Mouse (Mus musculus) limb, embryonic 12.5 days (tissue): ENCODE measurements at regions not wholly inside any gene's neighbourhood (a gene's known extent, or its start where the extent isn't known, plus 50 kb on each side); places are given as distances from the start of the nearest gene placed in this dataset.
A peak's percentile ranks its signal among the peaks of the same experiment; 100 is the strongest.

Experiments used
- ATAC-seq: fragments of 200-750 bp; cut with Nextera tagmentation; 2 replicates; pipeline ENCODE4 v1.8.0; 2017; ENCODE audit warnings: low read depth, moderate TSS enrichment; ENCODE audit not compliant: insufficient number of reproducible peaks, insufficient read depth, low FRiP score, low TSS enrichment
- H3K27ac ChIP-seq: fragments of 300-500 bp; sonication (generic); 2 replicates; pipeline ENCODE4 v1.5.1; 2016; ENCODE audit warnings: mild to moderate bottlenecking, moderate library complexity
- H3K27me3 ChIP-seq: fragments of 300-500 bp; sonication (generic); 2 replicates; pipeline ENCODE4 v1.6.1; 2016; ENCODE audit warnings: mild to moderate bottlenecking, moderate library complexity
- H3K36me3 ChIP-seq: fragments of 300-500 bp; sonication (generic); 2 replicates; pipeline ENCODE4 v1.6.1; 2016; ENCODE audit warnings: mild to moderate bottlenecking, moderate library complexity
- H3K4me1 ChIP-seq: fragments of 300-500 bp; sonication (generic); replicated peaks from 2 replicates; pipeline ENCODE4 v1.6.1; 2016
- H3K4me2 ChIP-seq: fragments of 300-500 bp; sonication (generic); 2 replicates; pipeline ENCODE4 v1.6.1; 2016; ENCODE audit warnings: mild to moderate bottlenecking, moderate library complexity
- H3K4me3 ChIP-seq: fragments of 300-500 bp; sonication (generic); replicated peaks from 2 replicates; pipeline ENCODE4 v1.5.1; 2016; ENCODE audit warnings: mild to moderate bottlenecking
- H3K9ac ChIP-seq: fragments of 300-500 bp; sonication (generic); replicated peaks from 2 replicates; pipeline ENCODE4 v1.6.1; 2016; ENCODE audit warnings: mild to moderate bottlenecking, moderate library complexity
- H3K9me3 ChIP-seq: fragments of 300-500 bp; sonication (generic); 2 replicates; pipeline ENCODE4 v1.6.1; 2016; ENCODE audit warnings: mild to moderate bottlenecking, moderate library complexity
- WGBS: fragments of 180-500 bp; shearing (Covaris S2); methylation state at CpG from one replicate; pipeline ENCODE4 v1.1.7; 2016; 5-methylcytosine and 5-hydroxymethylcytosine counted together

- Histone ChIP-seq H3K36me3 (no peaks in the 10 kb centered on the region), H3K9ac (no peak overlapping the region), H3K4me2 (no peak overlapping the region), H3K9me3 (no peaks in the 10 kb centered on the region), H3K4me1 (no peaks in the 10 kb centered on the region), H3K27me3 (no peaks in the 10 kb centered on the region), H3K27ac (no peak overlapping the region), H3K4me3 (no peak overlapping the region)
- 95% methylated on average over 2 of the region's 2 CpGs for WGBS
- ATAC-seq = no peak
These were observed 384.3 kb downstream of the Btbd3 start for GRCm38 (mm10) chr2:138640654-138641053.

GRCm38 (mm10) chr2:138641335-138641734 is 385.0 kb downstream of the Btbd3 start:
- Histone ChIP-seq H3K9ac (no peak overlapping the region), H3K9me3 (no peaks in the 10 kb centered on the region), H3K4me1 (no peaks in the 10 kb centered on the region), H3K36me3 (no peaks in the 10 kb centered on the region), H3K4me3 (no peak overlapping the region), H3K4me2 (no peak overlapping the region), H3K27me3 (no peaks in the 10 kb centered on the region), H3K27ac (no peak overlapping the region)
- WGBS = 96% methylated on average over 1 of the region's 1 CpGs
- ATAC-seq = no peak

- no peak for ATAC-seq
- Histone ChIP-seq H3K27ac (no peak overlapping the region), H3K4me2 (no peak overlapping the region), H3K36me3 (no peaks in the 10 kb centered on the region), H3K9ac (no peak overlapping the region), H3K4me1 (no peaks in the 10 kb centered on the region), H3K27me3 (no peaks in the 10 kb centered on the region), H3K9me3 (no peaks in the 10 kb centered on the region), H3K4me3 (no peak overlapping the region)
- WGBS = 58% methylated on average over 3 of the region's 3 CpGs
These were observed 392.3 kb downstream of the Btbd3 start for GRCm38 (mm10) chr2:138648616-138649015.

GRCm38 (mm10) chr2:138659376-138659775 is 403.0 kb downstream of the Btbd3 start:
- no peak for ATAC-seq
- H3K36me3 ChIP-seq = no peaks in the 10 kb centered on the region
- no peak overlapping the region for H3K27ac ChIP-seq
- no peak overlapping the region for H3K4me2 ChIP-seq
- no peaks in the 10 kb centered on the region for H3K9me3 ChIP-seq
- H3K4me3 ChIP-seq = no peak overlapping the region
- no peaks in the 10 kb centered on the region for H3K4me1 ChIP-seq
- H3K9ac ChIP-seq = no peak overlapping the region
- H3K27me3 ChIP-seq = no peaks in the 10 kb centered on the region

GRCm38 (mm10) chr2:138670307-138670706 is 413.9 kb downstream of the Btbd3 start:
- no peak overlapping the region for H3K9ac ChIP-seq
- peaks cover 4% of the 10 kb centered on the region; the same call in 1 of the 2 replicates for H3K4me1 ChIP-seq
- no peak overlapping the region for H3K4me2 ChIP-seq
- H3K27me3 ChIP-seq = no peaks in the 10 kb centered on the region
- H3K4me3 ChIP-seq = no peak overlapping the region
- H3K27ac ChIP-seq = no peak overlapping the region
- no peaks in the 10 kb centered on the region for H3K36me3 ChIP-seq
- no peak for ATAC-seq
- no peaks in the 10 kb centered on the region for H3K9me3 ChIP-seq

GRCm38 (mm10) chr2:138674801-138675200 is 418.4 kb downstream of the Btbd3 start:
- Histone ChIP-seq H3K9me3 (no peaks in the 10 kb centered on the region), H3K4me3 (no peak overlapping the region), H3K4me2 (no peak overlapping the region), H3K36me3 (no peaks in the 10 kb centered on the region), H3K9ac (no peak overlapping the region), H3K27ac (no peak overlapping the region), H3K4me1 (peaks cover 4% of the 10 kb centered on the region; the same call in 1 of the 2 replicates), H3K27me3 (no peaks in the 10 kb centered on the region)
- no peak for ATAC-seq

- Histone ChIP-seq H3K27me3 (no peaks in the 10 kb centered on the region), H3K36me3 (no peaks in the 10 kb centered on the region), H3K4me2 (no peak overlapping the region), H3K27ac (no peak overlapping the region), H3K9me3 (no peaks in the 10 kb centered on the region), H3K4me1 (no peaks in the 10 kb centered on the region), H3K9ac (no peak overlapping the region), H3K4me3 (no peak overlapping the region)
- 74% methylated on average over 3 of the region's 3 CpGs for WGBS
- no peak for ATAC-seq
These were observed 419.1 kb downstream of the Btbd3 start for GRCm38 (mm10) chr2:138675229-138676065.

GRCm38 (mm10) chr2:138688140-138688871 is 431.9 kb downstream of the Btbd3 start:
- ATAC-seq = peak; percentile 47; the same call in 1 of the 2 replicates
- Histone ChIP-seq H3K9me3 (no peaks in the 10 kb centered on the region), H3K27ac (no peak overlapping the region)

GRCm38 (mm10) chr2:138689497-138689896 is 433.1 kb downstream of the Btbd3 start:
- Histone ChIP-seq H3K9me3 (no peaks in the 10 kb centered on the region), H3K4me1 (peaks cover 7% of the 10 kb centered on the region; the same call in 1 of the 2 replicates), H3K36me3 (no peaks in the 10 kb centered on the region), H3K4me2 (no peak overlapping the region), H3K27ac (no peak overlapping the region), H3K4me3 (no peak overlapping the region), H3K27me3 (no peaks in the 10 kb centered on the region), H3K9ac (no peak overlapping the region)
- WGBS = 87% methylated on average over 5 of the region's 5 CpGs
- ATAC-seq = no peak

More at GRCm38 (mm10) chr2:138688140-138688871, 431.9 kb downstream of the Btbd3 start:
- Histone ChIP-seq H3K9ac (no peak overlapping the region), H3K4me2 (no peak overlapping the region), H3K36me3 (no peaks in the 10 kb centered on the region), H3K4me3 (no peak overlapping the region), H3K27me3 (no peaks in the 10 kb centered on the region), H3K4me1 (peaks cover 7% of the 10 kb centered on the region; the same call in 1 of the 2 replicates)

GRCm38 (mm10) chr2:138702783-138703182 is 446.4 kb downstream of the Btbd3 start:
- no peaks in the 10 kb centered on the region for H3K27me3 ChIP-seq
- ATAC-seq = no peak

GRCm38 (mm10) chr2:138703943-138704541 is 447.7 kb downstream of the Btbd3 start:
- H3K4me2 ChIP-seq = no peak overlapping the region
- no peaks in the 10 kb centered on the region; the same call in 1 of the 2 replicates for H3K4me1 ChIP-seq
- H3K9ac ChIP-seq = no peak overlapping the region
- no peaks in the 10 kb centered on the region for H3K36me3 ChIP-seq
- 89% methylated on average over 4 of the region's 4 CpGs for WGBS
- H3K9me3 ChIP-seq = no peaks in the 10 kb centered on the region
- H3K27me3 ChIP-seq = no peaks in the 10 kb centered on the region
- no peak overlapping the region for H3K27ac ChIP-seq
- no peak for ATAC-seq
- H3K4me3 ChIP-seq = no peak overlapping the region

More at GRCm38 (mm10) chr2:138702783-138703182, 446.4 kb downstream of the Btbd3 start:
- no peak overlapping the region for H3K4me2 ChIP-seq
- no peak overlapping the region for H3K27ac ChIP-seq
- no peak overlapping the region for H3K9ac ChIP-seq
- H3K36me3 ChIP-seq = no peaks in the 10 kb centered on the region
- 74% methylated on average over 4 of the region's 4 CpGs for WGBS
- H3K9me3 ChIP-seq = no peaks in the 10 kb centered on the region
- H3K4me1 ChIP-seq = no peaks in the 10 kb centered on the region
- no peak overlapping the region for H3K4me3 ChIP-seq
